In the genomic region with DNA sequence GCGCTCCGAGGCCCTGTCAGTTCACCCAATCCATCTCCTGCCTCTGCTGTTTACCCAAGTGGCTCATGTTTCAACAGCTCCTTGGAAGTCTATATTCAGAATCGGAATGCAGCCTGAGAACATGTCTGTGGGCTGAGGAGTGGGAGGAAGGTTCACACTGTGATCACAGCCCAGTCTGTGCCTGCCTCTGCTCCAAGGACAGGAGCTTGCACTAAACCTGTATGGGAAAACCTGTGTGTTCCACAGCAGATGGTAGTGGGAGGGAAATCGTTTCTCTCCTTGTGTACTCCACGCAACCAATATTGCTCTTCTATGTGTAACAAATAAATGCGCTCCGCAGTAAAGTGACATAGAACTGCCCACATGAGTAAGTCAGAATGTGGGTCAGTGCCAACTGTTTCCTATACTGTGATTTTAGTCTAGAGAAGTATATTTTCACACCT, we compare ENCODE assay signal across 9 mouse cellular contexts.
DNase-seq lines count a peak whose midpoint lies in the region; ATAC-seq and TF ChIP-seq lines count a peak whose summit lies in the region.
"Had no signal": no experiment of that assay in that cellular context is flagged by ENCODE, and none has a peak within 500 bp of the region (broad histone marks: within the 10 kb centered on the region; RNA-seq: fewer than 3 reads in every experiment).

No protein-coding gene starts in this region.

- H3K27ac ChIP-seq in lung, embryonic 14.5 days (ENCODE audit: low read depth) = peak overlapping the region; percentile 40
- no peak overlapping the region for H3K27ac ChIP-seq in embryonic facial prominence, embryonic 10.5 days (replicated peaks)
- H3K27ac ChIP-seq in limb, embryonic 13.5 days = no peak overlapping the region
- H3K27ac ChIP-seq: limb, embryonic 15.5 days had no signal

- no peak overlapping the region for H3K4me3 ChIP-seq in lung, embryonic 14.5 days (ENCODE audit: low read depth, low read length)
- H3K4me3 ChIP-seq in lung, adult 2 months (replicated peaks; ENCODE audit: extremely low read depth, low read depth, low read length) = no peak overlapping the region
- no peak overlapping the region for H3K4me3 ChIP-seq in embryonic facial prominence, embryonic 10.5 days
- no peak overlapping the region for H3K4me3 ChIP-seq in limb, embryonic 13.5 days
- H3K4me3 ChIP-seq: limb, embryonic 15.5 days had no signal

- 33% methylated on average over 7 of the region's 7 CpGs for WGBS in lung, embryonic 14.5 days
- WGBS in lung, adult 2 months = 47% methylated on average over 7 of the region's 7 CpGs
- WGBS in embryonic facial prominence, embryonic 10.5 days = 57% methylated on average over 7 of the region's 7 CpGs
- WGBS in limb, embryonic 13.5 days = 49% methylated on average over 7 of the region's 7 CpGs

- peak; percentile 71 for DNase-seq in lung, embryonic 14.5 days
- no peak for DNase-seq in lung, adult 2 months
- peak; percentile 39 for DNase-seq in embryonic facial prominence, embryonic 10.5 days (ENCODE audit: low spot score)
- DNase-seq in frontal cortex, postnatal 36 days (ENCODE audit: low spot score in 2 of 2) = peak; percentile 85 to 94
- no peak for DNase-seq in adrenal gland, adult 2 months

- H3K27me3 ChIP-seq in lung, embryonic 14.5 days (ENCODE audit: insufficient read depth, low read length) = no peaks in the 10 kb centered on the region
- H3K27me3 ChIP-seq in embryonic facial prominence, embryonic 10.5 days (replicated peaks; ENCODE audit: low read depth, poor library complexity, severe bottlenecking) = no peaks in the 10 kb centered on the region
- no peaks in the 10 kb centered on the region for H3K27me3 ChIP-seq in limb, embryonic 13.5 days
- H3K27me3 ChIP-seq: limb, embryonic 15.5 days had no signal

- no peak for TF ChIP-seq CTCF in lung, embryonic 14.5 days (IDR thresholded peaks at IDR 0.05; ENCODE audit: low read depth)
- no peak for TF ChIP-seq CTCF in lung, adult 2 months (IDR thresholded peaks at IDR 0.05; ENCODE audit: insufficient read depth, low read length)

- H3K9me3 ChIP-seq in lung, embryonic 14.5 days (ENCODE audit: low read depth, low read length) = no peaks in the 10 kb centered on the region
- H3K9me3 ChIP-seq in embryonic facial prominence, embryonic 10.5 days = no peaks in the 10 kb centered on the region
- H3K9me3 ChIP-seq in limb, embryonic 13.5 days = no peaks in the 10 kb centered on the region
- H3K9me3 ChIP-seq: limb, embryonic 15.5 days had no signal

- H3K36me3 ChIP-seq in lung, embryonic 14.5 days (ENCODE audit: insufficient read depth) = no peaks in the 10 kb centered on the region
- H3K36me3 ChIP-seq in embryonic facial prominence, embryonic 10.5 days (replicated peaks) = no peaks in the 10 kb centered on the region
- H3K36me3 ChIP-seq in limb, embryonic 13.5 days = no peaks in the 10 kb centered on the region
- H3K36me3 ChIP-seq: limb, embryonic 15.5 days had no signal

- H3K4me1 ChIP-seq in lung, embryonic 14.5 days (ENCODE audit: insufficient read depth) = no peaks in the 10 kb centered on the region
- no peaks in the 10 kb centered on the region for H3K4me1 ChIP-seq in lung, adult 2 months (ENCODE audit: control insufficient read depth, insufficient read depth, low read length)
- H3K4me1 ChIP-seq in embryonic facial prominence, embryonic 10.5 days = peaks cover 7% of the 10 kb centered on the region
- no peaks in the 10 kb centered on the region for H3K4me1 ChIP-seq in limb, embryonic 13.5 days
- H3K4me1 ChIP-seq: limb, embryonic 15.5 days had no signal

- TF ChIP-seq POLR2A in lung, adult 2 months (IDR thresholded peaks at IDR 0.05; ENCODE audit: borderline replicate concordance, extremely low read depth, low read depth, low read length) = no peak

- H3K9ac ChIP-seq in lung, embryonic 14.5 days = no peak overlapping the region
- no peak overlapping the region for H3K9ac ChIP-seq in limb, embryonic 13.5 days
- H3K9ac ChIP-seq: limb, embryonic 15.5 days had no signal

- peak; percentile 93 for ATAC-seq in lung, embryonic 14.5 days (ENCODE audit: insufficient read depth)
- ATAC-seq in limb, embryonic 13.5 days (ENCODE audit: low FRiP score, low read depth) = peak; percentile 59; the same call in 1 of the 2 replicates
- no peak for ATAC-seq in granulocyte monocyte progenitor cell, adult 5-6 weeks (replicated peaks; ENCODE audit: poor library complexity, severe bottlenecking)
- ATAC-seq in megakaryocyte progenitor cell, adult 5-6 weeks (replicated peaks; ENCODE audit: poor library complexity) = no peak

- no peak overlapping the region for H3K4me2 ChIP-seq in lung, embryonic 14.5 days
- no peak overlapping the region for H3K4me2 ChIP-seq in limb, embryonic 13.5 days (replicated peaks)
- H3K4me2 ChIP-seq: limb, embryonic 15.5 days had no signal

Comparison
In these comparisons a context has a peak if more than half of its experiments do, and no peak if none do; other contexts are left out.
1. DNase-seq: peak in lung, embryonic 14.5 days (single experiment), embryonic facial prominence, embryonic 10.5 days (single experiment) and frontal cortex, postnatal 36 days (2 of 2); none in lung, adult 2 months (single experiment) and adrenal gland, adult 2 months (single experiment).
2. ATAC-seq: peak in lung, embryonic 14.5 days (single experiment) and limb, embryonic 13.5 days (single experiment); none in granulocyte monocyte progenitor cell, adult 5-6 weeks (single experiment) and megakaryocyte progenitor cell, adult 5-6 weeks (single experiment).